Mouse (Mus musculus): ENCODE data around the gene Foxl2. TPM values are rescaled to one million over a fixed set of nuclear protein-coding genes. Genes with fewer than 3 reads are reported as not detected.

The Foxl2 gene
- polyA plus RNA-seq, 1 experiment from 2014 or later, result not detected

GRCm38 (mm10) chr9:98959851-98960250 is 4.8 kb downstream of the Foxl2 start:
- no peak overlapping the region for H3K27ac ChIP-seq (ENCODE audit: low read depth, low read length)
- no peak overlapping the region for H3K4me2 ChIP-seq
- H3K9ac ChIP-seq (ENCODE audit: low read depth, low read length), result no peak overlapping the region
- 34% methylated on average over 3 of the region's 3 CpGs for WGBS (ENCODE audit: insufficient replicate concordance)
- peaks cover 92% of the 10 kb centered on the region for H3K27me3 ChIP-seq (ENCODE audit: control insufficient read depth, insufficient read depth, low read length)
- no peak for ATAC-seq (replicated peaks; ENCODE audit: insufficient number of reproducible peaks, low FRiP score, low TSS enrichment)
- H3K9me3 ChIP-seq (replicated peaks; ENCODE audit: control insufficient read depth, low read length), result no peaks in the 10 kb centered on the region
- no peak overlapping the region for H3K4me3 ChIP-seq (ENCODE audit: low read depth, low read length)
- peaks cover 25% of the 10 kb centered on the region for H3K4me1 ChIP-seq (ENCODE audit: control insufficient read depth, insufficient read depth, low read length)
- no peaks in the 10 kb centered on the region for H3K36me3 ChIP-seq (ENCODE audit: control insufficient read depth, insufficient read depth, low read length)

GRCm38 (mm10) chr9:98960348-98960747 is 5.3 kb downstream of the Foxl2 start:
- WGBS (ENCODE audit: insufficient replicate concordance), result 19% methylated on average over 5 of the region's 5 CpGs
- ATAC-seq (replicated peaks; ENCODE audit: insufficient number of reproducible peaks, low FRiP score, low TSS enrichment), result no peak
- no peak overlapping the region for H3K4me2 ChIP-seq
- H3K36me3 ChIP-seq (ENCODE audit: control insufficient read depth, insufficient read depth, low read length), result no peaks in the 10 kb centered on the region
- H3K27ac ChIP-seq (ENCODE audit: low read depth, low read length), result no peak overlapping the region
- H3K9me3 ChIP-seq (replicated peaks; ENCODE audit: control insufficient read depth, low read length), result no peaks in the 10 kb centered on the region
- H3K4me3 ChIP-seq (ENCODE audit: low read depth, low read length), result no peak overlapping the region
- no peak overlapping the region for H3K9ac ChIP-seq (ENCODE audit: low read depth, low read length)
- H3K27me3 ChIP-seq (ENCODE audit: control insufficient read depth, insufficient read depth, low read length), result peaks cover 92% of the 10 kb centered on the region
- peaks cover 20% of the 10 kb centered on the region for H3K4me1 ChIP-seq (ENCODE audit: control insufficient read depth, insufficient read depth, low read length)

GRCm38 (mm10) chr9:98961591-98962477 is 6.7 kb downstream of the Foxl2 start:
- Histone ChIP-seq H3K4me2 (no peak overlapping the region), H3K27ac (ENCODE audit: low read depth, low read length) (no peak overlapping the region), H3K36me3 (ENCODE audit: control insufficient read depth, insufficient read depth, low read length) (no peaks in the 10 kb centered on the region), H3K9me3 (replicated peaks; ENCODE audit: control insufficient read depth, low read length) (no peaks in the 10 kb centered on the region), H3K4me1 (ENCODE audit: control insufficient read depth, insufficient read depth, low read length) (peaks cover 6% of the 10 kb centered on the region), H3K4me3 (ENCODE audit: low read depth, low read length) (no peak overlapping the region), H3K9ac (ENCODE audit: low read depth, low read length) (no peak overlapping the region), H3K27me3 (ENCODE audit: control insufficient read depth, insufficient read depth, low read length) (peaks cover 88% of the 10 kb centered on the region)
- 12% methylated on average over 22 of the region's 22 CpGs for WGBS (ENCODE audit: insufficient replicate concordance)
- ATAC-seq (replicated peaks; ENCODE audit: insufficient number of reproducible peaks, low FRiP score, low TSS enrichment), result no peak

- H3K36me3 ChIP-seq (ENCODE audit: control insufficient read depth, insufficient read depth, low read length), result no peaks in the 10 kb centered on the region
- H3K4me1 ChIP-seq (ENCODE audit: control insufficient read depth, insufficient read depth, low read length), result 0 out of 2 replicates have a peak, but pooled peaks cover 2% of the 10 kb centered on the region
- no peak for ATAC-seq (replicated peaks; ENCODE audit: insufficient number of reproducible peaks, low FRiP score, low TSS enrichment)
- no peaks in the 10 kb centered on the region for H3K9me3 ChIP-seq (replicated peaks; ENCODE audit: control insufficient read depth, low read length)
- no peak overlapping the region for H3K9ac ChIP-seq (ENCODE audit: low read depth, low read length)
- H3K4me2 ChIP-seq, result no peak overlapping the region
- H3K27ac ChIP-seq (ENCODE audit: low read depth, low read length), result no peak overlapping the region
- WGBS (ENCODE audit: insufficient replicate concordance), result 1% methylated on average over 20 of the region's 20 CpGs
- peaks cover 89% of the 10 kb centered on the region for H3K27me3 ChIP-seq (ENCODE audit: control insufficient read depth, insufficient read depth, low read length)
- no peak overlapping the region for H3K4me3 ChIP-seq (ENCODE audit: low read depth, low read length)
Observed at GRCm38 (mm10) chr9:98962478-98963142, 7.5 kb downstream of the Foxl2 start.

GRCm38 (mm10) chr9:98963661-98964060 is 8.6 kb downstream of the Foxl2 start:
- Histone ChIP-seq H3K9me3 (replicated peaks; ENCODE audit: control insufficient read depth, low read length) (no peaks in the 10 kb centered on the region), H3K4me1 (ENCODE audit: control insufficient read depth, insufficient read depth, low read length) (0 out of 2 replicates have a peak, but pooled peaks cover 2% of the 10 kb centered on the region), H3K4me3 (ENCODE audit: low read depth, low read length) (no peak overlapping the region), H3K36me3 (ENCODE audit: control insufficient read depth, insufficient read depth, low read length) (no peaks in the 10 kb centered on the region), H3K4me2 (no peak overlapping the region), H3K27ac (ENCODE audit: low read depth, low read length) (no peak overlapping the region), H3K27me3 (ENCODE audit: control insufficient read depth, insufficient read depth, low read length) (peaks cover 81% of the 10 kb centered on the region), H3K9ac (ENCODE audit: low read depth, low read length) (no peak overlapping the region)
- 7% methylated on average over 18 of the region's 18 CpGs for WGBS (ENCODE audit: insufficient replicate concordance)
- no peak for ATAC-seq (replicated peaks; ENCODE audit: insufficient number of reproducible peaks, low FRiP score, low TSS enrichment)

GRCm38 (mm10) chr9:98965084-98965483 is 10.0 kb downstream of the Foxl2 start:
- no peak for ATAC-seq (replicated peaks; ENCODE audit: insufficient number of reproducible peaks, low FRiP score, low TSS enrichment)
- Histone ChIP-seq H3K4me1 (ENCODE audit: control insufficient read depth, insufficient read depth, low read length) (0 out of 2 replicates have a peak, but pooled peaks cover 2% of the 10 kb centered on the region), H3K4me2 (peak overlapping the region; percentile 40), H3K27me3 (ENCODE audit: control insufficient read depth, insufficient read depth, low read length) (peaks cover 72% of the 10 kb centered on the region), H3K27ac (ENCODE audit: low read depth, low read length) (no peak overlapping the region), H3K4me3 (ENCODE audit: low read depth, low read length) (no peak overlapping the region), H3K9me3 (replicated peaks; ENCODE audit: control insufficient read depth, low read length) (no peaks in the 10 kb centered on the region), H3K36me3 (ENCODE audit: control insufficient read depth, insufficient read depth, low read length) (no peaks in the 10 kb centered on the region), H3K9ac (ENCODE audit: low read depth, low read length) (no peak overlapping the region)
- 1% methylated on average over 18 of the region's 18 CpGs for WGBS (ENCODE audit: insufficient replicate concordance)

GRCm38 (mm10) chr9:98973101-98973521 is 18.0 kb downstream of the Foxl2 start:
- H3K9ac ChIP-seq (ENCODE audit: low read depth, low read length), result peak overlapping the region; percentile 39; the same call in 1 of the 2 replicates
- peak overlapping the region; percentile 83 for H3K4me2 ChIP-seq
- H3K27ac ChIP-seq (ENCODE audit: low read depth, low read length), result no peak overlapping the region
- H3K4me3 ChIP-seq (ENCODE audit: low read depth, low read length), result peak overlapping the region; percentile 48
- H3K4me1 ChIP-seq (ENCODE audit: control insufficient read depth, insufficient read depth, low read length), result no peaks in the 10 kb centered on the region
- no peaks in the 10 kb centered on the region for H3K36me3 ChIP-seq (ENCODE audit: control insufficient read depth, insufficient read depth, low read length)
- no peaks in the 10 kb centered on the region for H3K9me3 ChIP-seq (replicated peaks; ENCODE audit: control insufficient read depth, low read length)
- H3K27me3 ChIP-seq (ENCODE audit: control insufficient read depth, insufficient read depth, low read length), result peaks cover 62% of the 10 kb centered on the region
- WGBS (ENCODE audit: insufficient replicate concordance), result under 1% methylated on average over 39 of the region's 40 CpGs
- ATAC-seq (replicated peaks; ENCODE audit: insufficient number of reproducible peaks, low FRiP score, low TSS enrichment), result no peak

- peaks cover 62% of the 10 kb centered on the region for H3K27me3 ChIP-seq (ENCODE audit: control insufficient read depth, insufficient read depth, low read length)
- no peaks in the 10 kb centered on the region for H3K36me3 ChIP-seq (ENCODE audit: control insufficient read depth, insufficient read depth, low read length)
- no peaks in the 10 kb centered on the region for H3K9me3 ChIP-seq (replicated peaks; ENCODE audit: control insufficient read depth, low read length)
- no peak for ATAC-seq (replicated peaks; ENCODE audit: insufficient number of reproducible peaks, low FRiP score, low TSS enrichment)
- H3K4me1 ChIP-seq (ENCODE audit: control insufficient read depth, insufficient read depth, low read length), result no peaks in the 10 kb centered on the region
- 6% methylated on average over 7 of the region's 7 CpGs for WGBS (ENCODE audit: insufficient replicate concordance)
- peak overlapping the region; percentile 83 for H3K4me2 ChIP-seq
- no peak overlapping the region for H3K9ac ChIP-seq (ENCODE audit: low read depth, low read length)
- H3K27ac ChIP-seq (ENCODE audit: low read depth, low read length), result no peak overlapping the region
- H3K4me3 ChIP-seq (ENCODE audit: low read depth, low read length), result peak overlapping the region; percentile 48
Observed at GRCm38 (mm10) chr9:98973561-98973960, 18.5 kb downstream of the Foxl2 start.
